ENCODE assay signal across 26 mouse cellular contexts in genomic region chr14:85160396-85160795, GRCm38 (mm10).
"Had no signal": no experiment of that assay in that cellular context is flagged by ENCODE, and none has a peak within 500 bp of the region (broad histone marks: within the 10 kb centered on the region; RNA-seq: fewer than 3 reads in every experiment).

No protein-coding gene starts in this region.

- H3K4me3 ChIP-seq: heart, adult 2 months; heart, embryonic 13.5 days; heart, embryonic 15.5 days; kidney, embryonic 15.5 days; layer of hippocampus, adult 2 months; left cerebral cortex, adult 2 months; limb, embryonic 10.5 days; limb, embryonic 12.5 days; liver, embryonic 13.5 days had no signal

- H3K4me2 ChIP-seq: heart, embryonic 11.5 days; heart, embryonic 13.5 days; heart, embryonic 15.5 days; hindbrain, embryonic 14.5 days; kidney, embryonic 15.5 days; limb, embryonic 12.5 days; liver, embryonic 11.5 days; liver, embryonic 13.5 days had no signal

- H3K27ac ChIP-seq: heart, adult 2 months; heart, embryonic 13.5 days; heart, embryonic 15.5 days; hindbrain, embryonic 14.5 days; kidney, embryonic 15.5 days; layer of hippocampus, adult 2 months; left cerebral cortex, adult 2 months; limb, embryonic 10.5 days; limb, embryonic 12.5 days; liver, embryonic 13.5 days had no signal

- DNase-seq: gastrocnemius, postnatal 14 days; gastrocnemius, postnatal 36 days; heart, adult 11 months; heart, adult 2 months; heart, postnatal 14 days; heart, postnatal 36 days; kidney, adult 11 months; kidney, adult 2 months; kidney, adult 9 months; kidney, postnatal 10 days; kidney, postnatal 25 days; kidney, postnatal 4 days; liver; liver, embryonic 13.5 days had no signal

- H3K4me1 ChIP-seq: heart, embryonic 13.5 days; heart, embryonic 15.5 days; kidney, embryonic 15.5 days; limb, embryonic 10.5 days; limb, embryonic 12.5 days; liver, embryonic 13.5 days had no signal

- ATAC-seq: hindbrain, embryonic 16.5 days; intestine, embryonic 16.5 days had no signal

- H3K27me3 ChIP-seq: heart, embryonic 13.5 days; heart, embryonic 15.5 days; kidney, embryonic 15.5 days; limb, embryonic 12.5 days; liver, embryonic 13.5 days had no signal

- H3K9me3 ChIP-seq: heart, embryonic 13.5 days; heart, embryonic 15.5 days; kidney, embryonic 15.5 days; limb, embryonic 10.5 days; limb, embryonic 12.5 days; liver, embryonic 13.5 days had no signal

- H3K9ac ChIP-seq: heart, embryonic 13.5 days; heart, embryonic 15.5 days; hindbrain, embryonic 14.5 days; kidney, embryonic 15.5 days; limb, embryonic 12.5 days; liver, embryonic 13.5 days had no signal

- H3K36me3 ChIP-seq: heart, embryonic 13.5 days; heart, embryonic 15.5 days; kidney, embryonic 15.5 days; limb, embryonic 10.5 days; limb, embryonic 12.5 days; liver, embryonic 13.5 days had no signal
